Mouse (Mus musculus) thymus, postnatal 4 days (tissue): Measurements from ENCODE around the gene Adora1.

Experiments
- DNase-seq: peaks from one replicate; pipeline ENCODE4 v3.0.0; 2021

Gene Adora1

DNA sequence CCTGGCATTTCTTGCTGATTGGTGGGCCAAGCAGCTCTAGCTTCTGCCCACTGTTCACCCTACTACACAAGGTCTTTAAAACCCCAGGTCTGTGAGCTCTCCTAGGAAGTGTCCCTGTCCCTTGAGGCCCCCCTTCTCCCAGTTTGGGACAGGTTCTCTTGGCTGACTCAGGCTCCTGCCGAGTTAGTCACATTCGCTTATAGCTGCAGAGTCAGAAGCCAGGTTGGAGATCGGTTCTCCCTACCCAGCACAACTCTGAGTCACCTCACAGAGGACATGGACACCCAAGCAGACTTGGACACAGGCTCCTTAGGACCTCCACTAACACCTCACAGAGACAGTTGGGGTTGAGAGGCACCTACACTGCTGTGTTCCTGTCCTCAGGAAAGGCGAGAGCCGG lies 44.0 kb downstream of the Adora1 start:
- DNase-seq: no peak

- DNase-seq: peak; percentile 56
These were observed 46.1 kb downstream of the Adora1 start for GRCm38 (mm10) chr1:134188989-134189729.

GRCm38 (mm10) chr1:134188217-134188616 lies 47.0 kb downstream of the Adora1 start:
- no peak for DNase-seq

- no peak for DNase-seq
These were observed 51.1 kb downstream of the Adora1 start for GRCm38 (mm10) chr1:134184089-134184488.

- no peak for DNase-seq
These were observed 53.2 kb downstream of the Adora1 start, which contains the start of gene Chil1 for GRCm38 (mm10) chr1:134182025-134182424. TSS of gene Chil1 (plus strand) at chr1:134182176.

- no peak for DNase-seq
These were observed 57.3 kb downstream of the Adora1 start for GRCm38 (mm10) chr1:134177976-134178375.

DNA sequence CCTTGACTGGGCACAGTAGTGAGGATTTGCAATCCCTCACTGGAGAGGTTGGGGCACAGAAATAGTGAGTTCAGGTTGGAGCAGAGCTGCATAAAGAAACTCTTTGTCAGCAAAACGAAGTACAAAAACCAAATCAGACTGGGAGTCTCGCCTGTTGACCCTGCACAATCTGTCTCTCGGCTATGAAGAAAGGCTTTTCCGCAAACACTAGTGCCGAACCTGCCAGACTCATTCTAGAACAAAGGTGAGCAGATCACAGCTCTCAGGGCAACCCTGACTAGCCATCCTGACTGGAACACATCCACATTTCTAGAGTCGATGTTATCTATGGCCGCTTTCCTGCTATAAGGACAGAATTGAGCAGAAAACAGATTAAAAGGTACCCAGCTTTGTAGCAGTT lies 62.1 kb downstream of the Adora1 start:
- DNase-seq: no peak

DNA sequence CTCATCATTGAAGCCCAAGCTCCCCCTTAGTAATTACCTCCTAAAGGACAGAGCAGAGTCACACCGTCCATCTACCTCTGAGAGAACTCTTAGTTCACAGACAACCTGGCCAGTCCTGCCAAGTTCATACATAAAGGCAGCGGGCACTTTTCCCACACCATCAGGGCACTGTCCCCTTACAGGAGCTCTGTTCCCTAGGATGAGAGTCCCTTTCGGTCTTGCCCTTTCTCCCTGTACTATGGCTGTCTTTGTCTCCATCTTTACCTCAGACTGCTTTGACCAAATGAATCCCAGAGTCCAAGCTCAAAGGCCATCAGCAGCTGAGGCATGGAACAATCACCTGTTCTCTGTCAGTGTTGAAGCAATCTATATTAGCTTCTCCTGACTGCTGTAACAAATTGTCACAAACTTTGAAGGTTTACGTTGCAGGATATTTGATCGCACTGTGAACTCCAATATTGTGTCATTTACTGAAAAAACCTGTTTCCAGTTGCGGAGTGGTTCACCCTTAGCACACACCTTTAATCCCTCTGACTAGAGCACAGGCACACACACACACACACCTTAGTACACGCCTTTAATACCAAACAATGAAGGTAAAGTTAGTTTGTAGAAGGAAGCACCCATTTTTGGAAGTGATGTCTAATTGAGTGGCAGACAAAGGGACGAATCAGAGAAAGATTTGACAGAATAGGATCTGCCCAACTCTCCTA lies 66.1 kb downstream of the Adora1 start:
- DNase-seq: no peak

- no peak for DNase-seq
These were observed 66.7 kb downstream of the Adora1 start for GRCm38 (mm10) chr1:134168567-134168966.

DNA sequence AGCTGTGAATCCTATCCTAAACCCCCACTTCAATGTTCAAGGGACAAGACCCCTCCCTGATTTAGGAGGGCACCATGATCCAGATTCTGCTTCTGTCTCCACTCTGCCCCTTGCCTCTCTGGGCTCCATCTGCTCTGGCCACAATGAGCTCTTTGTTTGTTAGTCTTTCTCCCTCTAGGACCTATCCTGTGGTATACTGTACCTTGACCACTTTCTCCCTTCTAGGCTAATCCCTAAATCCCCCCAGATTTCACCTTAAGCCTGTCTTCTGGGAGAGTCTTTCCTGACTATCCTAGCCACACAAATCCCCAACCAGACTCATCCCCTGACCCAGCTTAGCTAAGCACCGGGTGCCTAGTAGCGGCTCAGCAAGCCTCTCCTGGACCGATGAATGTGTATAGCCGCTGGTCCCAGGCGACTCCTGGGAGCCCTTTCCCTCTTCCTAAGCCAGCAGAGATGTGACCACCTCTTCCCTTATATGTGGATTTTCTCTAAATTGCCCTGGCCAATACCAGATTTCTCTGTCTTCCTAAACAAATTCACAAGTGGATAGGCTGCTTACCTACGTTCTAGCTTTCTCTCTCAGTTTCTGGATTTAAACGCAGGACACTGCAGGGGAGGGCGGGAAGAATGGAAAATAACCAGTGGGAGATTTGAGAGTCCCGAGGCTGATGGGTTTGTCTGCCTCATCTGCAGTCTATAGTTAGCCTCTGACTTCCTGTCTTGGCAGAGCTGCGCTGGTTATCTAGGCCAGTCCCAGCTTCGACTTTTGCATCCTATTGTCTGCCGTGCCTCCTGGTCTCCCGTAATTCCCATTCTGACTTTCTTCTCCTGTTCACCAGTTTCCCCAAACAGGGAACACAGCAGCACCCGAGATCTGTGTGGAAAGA lies 67.6 kb downstream of the Adora1 start:
- no peak for DNase-seq

DNA sequence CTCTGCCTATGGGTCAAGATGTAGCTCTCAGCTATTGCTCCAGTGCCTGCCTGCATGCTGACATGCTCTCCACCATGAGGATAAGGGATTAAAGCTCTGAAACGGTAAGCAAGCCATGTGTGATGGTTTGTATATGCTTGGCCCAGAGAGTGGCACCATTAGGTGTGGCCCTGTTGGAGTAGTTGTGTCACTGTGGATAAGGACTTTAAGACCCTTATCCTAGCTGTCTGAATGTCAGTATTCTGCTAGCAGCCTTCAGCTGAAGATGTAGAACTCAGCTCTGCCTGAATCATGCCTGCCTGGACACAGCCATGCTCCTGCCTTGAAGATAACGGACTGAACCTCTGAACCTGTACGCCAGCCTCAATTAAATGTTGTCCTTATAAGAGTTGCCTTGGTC lies 68.7 kb downstream of the Adora1 start:
- DNase-seq: no peak

DNA sequence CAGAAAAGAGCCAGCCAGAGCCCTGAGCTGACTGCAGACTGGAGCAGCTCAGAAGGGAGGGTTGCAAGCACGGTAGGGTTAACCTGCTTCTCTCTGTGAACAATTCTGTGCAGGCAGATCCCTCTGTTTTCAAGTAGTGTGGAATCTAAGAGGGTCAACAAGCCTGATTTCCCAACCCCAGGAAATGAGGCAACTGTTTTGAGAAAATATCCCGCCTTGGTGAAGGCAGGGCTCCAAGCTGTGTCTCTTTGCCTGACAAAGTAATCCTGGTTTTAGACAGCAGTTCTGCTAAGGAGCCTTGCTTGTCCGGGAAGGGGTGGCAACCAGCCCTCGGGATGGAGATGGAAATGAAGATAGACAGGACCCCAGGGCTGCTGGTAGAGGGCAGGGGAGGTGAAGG lies 70.8 kb downstream of the Adora1 start:
- DNase-seq: no peak

DNA sequence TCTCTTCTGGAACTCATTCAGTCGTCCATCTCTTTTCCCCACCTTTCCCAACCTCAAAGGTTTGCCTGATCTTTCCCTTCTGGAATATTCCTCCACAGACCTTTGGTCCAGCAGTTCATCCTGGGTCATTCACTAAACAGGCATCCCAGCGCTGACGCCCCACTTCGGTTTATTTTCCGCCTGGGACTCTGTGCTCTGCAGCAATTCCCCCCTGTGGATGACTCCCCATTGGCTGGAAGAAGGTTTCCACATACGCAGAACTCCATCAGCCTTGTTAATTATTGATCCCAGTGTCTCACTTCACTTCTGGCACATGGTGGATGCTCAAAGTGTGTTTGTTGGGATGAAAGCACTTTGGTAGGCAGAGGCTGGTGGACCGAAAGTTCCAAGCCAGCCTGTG lies 71.8 kb downstream of the Adora1 start:
- no peak for DNase-seq

DNA sequence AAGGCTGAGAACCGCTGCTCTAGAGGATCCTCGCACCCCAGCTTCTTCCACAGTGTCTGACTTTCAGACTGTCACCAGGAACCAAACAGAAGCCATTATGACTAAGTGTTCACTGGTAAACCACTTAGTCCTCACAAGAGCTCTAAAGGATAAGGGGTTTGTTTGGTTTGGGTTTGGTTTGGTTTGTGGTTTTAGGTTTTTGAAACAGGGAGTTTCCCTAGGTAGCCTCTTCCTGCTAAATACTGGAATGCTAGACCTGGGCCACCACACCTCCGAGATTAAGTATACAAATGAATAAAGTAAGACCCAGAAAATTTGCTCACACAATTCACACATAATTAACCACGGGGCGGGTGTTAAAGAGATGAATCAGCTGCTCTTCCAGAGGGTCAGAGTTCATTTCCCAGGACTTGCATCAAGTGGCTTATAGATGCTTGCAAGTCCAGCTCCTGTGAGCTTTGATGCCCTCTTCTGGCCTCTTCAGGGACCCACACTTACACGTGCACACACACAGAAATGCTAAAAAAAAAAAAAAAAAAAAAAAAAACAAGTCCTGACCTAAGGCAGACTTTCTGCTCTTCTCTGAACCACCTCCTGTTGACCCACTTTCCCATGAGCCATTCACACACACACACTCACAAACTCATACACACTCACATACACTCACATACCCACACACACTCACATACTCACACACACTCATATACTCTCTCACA lies 72.6 kb downstream of the Adora1 start:
- DNase-seq: no peak

DNA sequence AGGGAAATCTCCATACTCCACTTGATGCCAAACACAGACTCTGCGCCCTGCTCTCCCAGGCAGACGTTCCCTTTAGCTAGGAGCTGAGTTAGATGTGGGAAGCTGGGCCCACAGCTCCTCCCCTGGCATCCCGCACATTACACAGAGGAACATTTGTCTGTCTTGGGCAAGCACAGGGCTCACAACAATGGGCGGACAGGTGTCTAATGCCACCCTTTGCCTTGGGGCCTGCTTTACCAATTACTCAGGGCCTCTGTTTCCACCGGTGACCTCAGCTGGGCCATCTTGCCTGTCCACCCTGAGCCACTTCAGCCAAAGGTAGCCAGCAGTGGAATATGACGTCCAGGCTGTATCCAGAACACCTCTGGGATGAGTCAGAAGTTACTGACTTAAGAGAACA lies 73.8 kb downstream of the Adora1 start:
- DNase-seq: no peak

DNA sequence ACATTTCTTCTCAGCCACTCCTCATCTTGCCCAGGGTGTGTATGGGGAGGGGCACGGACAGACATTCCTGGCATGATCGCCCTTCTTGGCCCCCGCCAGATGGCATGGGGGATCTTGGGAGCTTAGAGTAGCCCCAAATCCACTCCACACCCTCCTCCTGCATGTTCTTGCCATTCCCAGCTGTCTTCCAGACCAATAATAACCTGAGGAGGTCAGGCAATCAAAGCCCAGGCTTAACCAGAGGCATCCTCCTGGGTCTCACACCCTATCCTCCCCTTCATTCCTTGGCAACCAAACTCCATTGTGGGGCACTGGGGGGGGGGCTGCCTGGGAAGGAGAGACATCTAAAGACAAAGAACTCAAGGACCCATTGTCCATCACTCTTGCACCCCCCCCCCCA lies 74.8 kb downstream of the Adora1 start:
- DNase-seq: no peak

DNA sequence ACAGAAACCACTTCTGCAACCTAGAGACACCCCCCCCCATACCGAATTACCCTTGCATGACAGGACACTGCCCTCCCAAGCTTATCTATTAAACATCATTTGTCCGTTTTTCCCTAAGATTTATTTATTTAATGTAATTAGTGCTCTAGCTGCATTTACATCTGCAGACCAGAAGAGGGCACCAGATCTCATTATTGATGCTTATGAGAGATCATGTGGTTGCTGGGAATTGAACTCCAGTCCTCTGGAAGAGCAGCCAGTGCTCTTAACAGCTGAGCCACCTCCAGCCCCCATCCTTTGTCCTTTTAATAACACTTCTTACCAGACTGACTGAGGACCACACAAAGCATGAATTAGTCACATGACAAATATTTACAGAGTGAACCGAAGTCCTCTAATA lies 80.6 kb downstream of the Adora1 start:
- DNase-seq: no peak

DNA sequence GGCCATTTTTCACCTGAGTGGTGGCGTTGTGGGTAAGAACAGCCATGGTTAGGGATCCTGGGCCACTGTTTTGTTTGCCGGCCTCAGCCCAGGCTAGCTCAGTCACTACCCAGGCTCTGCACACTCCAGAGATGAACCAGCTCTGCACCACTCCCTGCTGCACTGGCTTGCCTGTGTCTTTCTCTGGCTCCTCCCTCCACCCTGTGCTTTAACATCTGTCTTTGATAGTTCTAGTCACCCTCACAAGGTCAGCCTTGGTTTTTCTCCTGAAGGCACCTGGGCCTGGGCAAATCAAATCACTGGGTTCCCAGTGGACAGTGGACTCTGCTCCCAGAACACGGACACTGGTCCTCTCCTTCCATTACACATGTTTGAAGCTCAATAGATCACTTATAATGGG lies 81.1 kb downstream of the Adora1 start:
- no peak for DNase-seq

DNA sequence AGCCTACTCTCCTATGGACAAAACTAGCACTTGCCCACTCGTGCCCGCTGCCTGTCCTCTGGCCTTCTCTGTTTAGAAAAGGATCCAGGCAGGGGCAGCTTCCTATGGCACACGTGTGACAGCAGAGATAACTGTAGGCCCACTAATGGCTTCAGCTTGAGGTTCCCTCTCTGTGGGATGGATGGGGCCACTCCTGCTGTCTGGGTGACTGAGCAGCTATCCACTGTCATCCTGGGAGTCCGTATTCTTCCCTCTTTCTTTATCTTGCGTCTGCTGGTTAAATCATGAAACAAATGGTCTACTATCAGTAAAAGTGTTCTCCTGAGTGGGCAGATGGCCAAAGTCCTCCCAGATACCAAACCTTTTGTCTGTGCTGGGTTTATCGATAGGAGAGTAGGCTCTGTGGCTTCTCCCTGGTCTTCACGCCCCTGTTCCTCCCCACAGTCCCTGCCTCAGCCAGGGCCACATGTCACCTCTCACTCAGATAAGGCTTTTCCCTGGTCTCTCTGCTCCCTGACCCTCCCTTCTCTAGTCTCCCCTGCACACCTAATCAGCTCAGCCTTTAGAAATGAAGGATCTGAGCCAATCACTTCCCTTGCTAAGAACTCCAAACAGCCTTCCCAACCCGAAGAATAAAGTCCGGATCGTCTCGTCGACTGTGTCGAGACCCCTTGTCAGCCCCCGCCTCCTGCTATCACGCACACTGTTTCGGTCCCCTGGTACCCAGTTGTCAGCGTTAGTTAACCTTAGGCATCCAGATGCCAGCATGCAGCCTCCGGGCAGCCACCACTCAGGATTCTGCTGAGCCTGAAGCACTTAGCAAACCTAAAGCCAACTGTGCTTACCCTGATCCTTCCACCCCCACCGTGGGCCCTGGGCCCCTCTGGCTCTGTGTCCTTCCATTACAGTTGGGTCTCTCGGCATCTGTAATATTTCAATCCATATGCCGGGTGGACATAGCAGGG lies 82.3 kb downstream of the Adora1 start:
- DNase-seq: no peak

GRCm38 (mm10) chr1:134151655-134152412 lies 83.4 kb downstream of the Adora1 start:
- DNase-seq: peak; percentile 71

DNA sequence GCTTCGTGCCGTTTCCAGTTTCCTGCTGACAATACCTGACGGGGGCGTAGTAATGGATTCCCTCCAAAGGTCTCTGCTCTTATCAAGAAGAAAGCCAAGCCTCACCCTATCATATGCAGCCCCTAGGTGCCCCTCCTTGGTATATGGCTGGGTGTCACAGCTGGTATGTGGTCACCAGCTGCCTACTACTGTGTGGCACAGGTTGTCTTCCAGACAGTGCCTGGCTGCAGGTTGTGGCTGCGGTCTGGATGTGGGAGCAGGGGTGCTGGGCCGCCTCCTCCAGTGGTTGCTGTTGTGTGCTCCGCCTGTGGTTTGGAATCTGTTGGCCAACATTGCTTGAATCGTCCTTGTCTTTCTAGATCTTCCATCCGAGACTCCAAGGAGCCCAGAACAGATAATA lies 84.5 kb downstream of the Adora1 start:
- DNase-seq: no peak
